Mouse (Mus musculus) ES-Bruce4 (cell line): ENCODE data around the gene Iqck.

ENCODE experiments used
- CTCF ChIP-seq: IDR thresholded peaks from one replicate; pipeline ENCODE4 v1.8.1; 2011; ENCODE audit warnings: low read depth, low read length
- POLR2A ChIP-seq: IDR thresholded peaks from one replicate; pipeline ENCODE4 v1.8.1; 2011; ENCODE audit warnings: low read length; ENCODE audit not compliant: insufficient read depth

DNA sequence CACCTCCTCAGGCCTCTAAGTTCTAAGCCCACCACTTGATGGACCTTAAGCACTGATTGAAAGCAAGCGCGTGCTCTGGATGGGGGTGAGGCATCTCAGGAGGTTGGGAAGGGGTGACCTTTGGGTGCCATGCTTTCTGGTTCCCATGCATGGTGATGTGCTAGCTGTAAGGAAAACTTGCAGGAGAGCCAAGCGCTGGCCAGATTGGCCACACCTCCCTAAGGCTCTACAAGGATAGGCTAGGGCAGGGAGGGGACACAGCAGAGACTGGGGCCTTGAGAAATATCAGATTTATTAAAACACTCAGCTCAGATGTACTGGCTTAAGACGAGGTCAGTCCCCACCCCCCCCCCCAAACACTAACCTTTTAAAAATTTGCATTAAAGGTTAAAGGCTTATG lies 117.8 kb downstream of the Iqck start:
- TF ChIP-seq CTCF (no peak), POLR2A (no peak)
